Mouse (Mus musculus) neural tube, embryonic 10.5 days (tissue): ENCODE data around the gene Olfr102.
A peak's percentile ranks its signal among the peaks of the same experiment; 100 is the strongest.

Experiments
- DNase-seq: peaks from one replicate; pipeline ENCODE4 v3.0.0-alpha.2; 2017; ENCODE audit warnings: low spot score; ENCODE audit errors: extremely low spot score

The Olfr102 gene

DNA sequence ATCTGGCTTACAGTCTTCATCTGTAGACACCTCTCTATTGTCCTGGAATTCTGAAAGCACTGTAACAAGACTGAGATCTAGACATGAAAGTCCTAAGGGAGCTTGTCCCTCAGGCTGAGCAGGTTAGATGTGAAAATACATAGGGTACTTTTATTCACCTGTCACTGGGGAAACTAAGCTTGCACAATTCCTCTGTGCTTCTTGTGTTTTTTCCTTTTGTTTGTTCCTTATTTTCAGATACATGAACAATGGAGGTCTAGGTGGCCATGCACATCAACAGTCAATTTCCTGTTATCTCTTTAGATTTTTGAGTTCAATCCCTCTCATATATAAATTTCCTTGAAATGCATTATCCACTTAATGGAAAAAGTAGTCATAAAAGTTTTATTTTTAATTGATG lies at the start of gene Olfr102:
Gene Olfr102 (minus strand): TSS at position 101 of the 400 bp plus-strand sequence.
- no peak for DNase-seq

DNA sequence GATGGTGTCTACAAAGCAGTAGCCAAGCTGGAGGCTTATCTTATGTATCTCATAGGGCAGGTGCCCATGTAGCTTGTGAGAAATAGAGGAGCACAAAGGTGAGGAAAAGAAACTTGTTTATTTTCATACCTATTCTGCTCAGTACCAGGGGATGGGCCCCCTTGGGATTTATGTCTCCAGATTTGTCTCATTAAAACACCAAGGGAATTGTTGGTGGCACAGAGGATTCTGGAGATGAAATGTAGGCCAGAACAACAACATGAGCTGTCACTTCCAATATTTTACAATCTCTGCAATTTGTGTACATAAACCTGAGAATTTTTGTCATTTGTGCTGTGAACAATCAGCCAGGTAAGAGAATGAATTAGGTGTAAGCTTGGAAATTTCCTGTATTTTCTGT lies 42.4 kb upstream of the Olfr102 start, which contains the start of gene Olfr104-ps:
Gene Olfr104-ps (plus strand): TSS at position 301 of the 400 bp plus-strand sequence.
- no peak for DNase-seq

GRCm38 (mm10) chr17:37339598-37339997 lies 22.7 kb upstream of the Olfr102 start, which contains the start of gene Olfr103:
Gene Olfr103, minus strand, starts transcription at chr17:37339698.
- DNase-seq = no peak

- no peak for DNase-seq
Measured at GRCm38 (mm10) chr17:37310146-37310699, 6.6 kb downstream of the Olfr102 start.

GRCm38 (mm10) chr17:37308483-37308882 lies 8.4 kb downstream of the Olfr102 start:
- no peak for DNase-seq

DNA sequence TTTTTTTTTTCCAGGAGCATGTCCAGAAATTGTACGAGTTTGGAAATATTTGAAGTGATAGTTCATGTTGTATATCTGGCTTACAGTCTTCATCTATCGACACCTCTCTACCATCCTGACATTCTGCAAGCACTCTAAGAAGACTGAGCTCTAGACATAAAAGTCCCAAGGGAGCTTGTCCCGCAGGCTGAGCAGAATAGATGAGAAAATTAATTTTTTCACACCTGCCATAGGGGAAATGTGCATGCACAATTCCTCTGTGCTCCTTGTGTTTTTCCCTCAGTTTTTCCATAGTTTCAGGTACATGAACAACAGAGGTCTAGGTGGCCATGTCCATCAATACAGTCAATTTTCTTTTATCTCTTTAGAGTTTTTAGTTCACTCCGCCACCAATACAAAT lies 12.6 kb downstream of the Olfr102 start, which contains the start of gene Olfr101:
Gene Olfr101 (minus strand): TSS at position 101 of the 400 bp plus-strand sequence.
- no peak for DNase-seq

- no peak for DNase-seq
Measured at GRCm38 (mm10) chr17:37283360-37283759, 33.5 kb downstream of the Olfr102 start, which contains the start of gene Olfr99. Gene Olfr99, minus strand, starts transcription at chr17:37283460.

DNA sequence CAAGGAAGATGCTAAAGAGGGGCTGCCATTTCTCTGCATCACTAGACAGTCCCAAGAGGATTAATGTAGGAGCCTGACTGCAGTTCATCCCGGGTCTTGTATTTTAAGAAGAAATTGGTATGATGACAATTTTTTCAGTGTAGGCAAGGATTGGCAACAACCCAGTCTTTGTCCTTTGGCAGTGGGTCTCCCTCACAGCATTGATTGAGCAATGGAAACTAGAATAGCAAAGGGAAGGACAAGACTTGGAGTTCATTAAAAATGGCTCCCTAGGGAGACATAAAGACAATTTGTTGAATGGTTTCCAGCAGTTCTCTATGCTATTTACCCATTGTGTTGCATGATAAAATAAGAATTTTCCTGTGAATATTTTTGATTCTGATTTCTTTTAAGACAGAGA lies 36.5 kb downstream of the Olfr102 start:
- no peak for DNase-seq

GRCm38 (mm10) chr17:37276573-37276972 lies 40.3 kb downstream of the Olfr102 start:
- DNase-seq = no peak

GRCm38 (mm10) chr17:37275626-37276248 lies 41.1 kb downstream of the Olfr102 start:
- no peak for DNase-seq

DNA sequence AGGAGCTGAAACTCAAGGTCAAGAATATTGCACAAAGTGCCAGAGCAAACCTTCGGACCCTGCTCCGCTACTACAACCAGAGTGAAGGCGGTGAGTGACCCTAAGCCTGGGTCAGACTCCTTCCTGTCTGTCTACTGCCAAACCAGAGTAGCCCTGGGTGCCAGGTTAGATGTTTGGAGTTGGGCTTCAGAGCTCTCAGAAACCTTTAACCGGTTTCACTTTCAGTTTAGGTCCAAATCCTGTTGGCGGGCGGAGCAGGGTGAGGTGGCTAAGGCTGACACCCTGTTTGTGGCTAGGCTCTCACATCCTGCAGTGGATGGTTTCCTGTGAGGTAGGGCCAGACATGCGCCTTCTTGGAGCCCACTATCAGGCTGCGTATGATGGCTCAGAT lies 46.2 kb downstream of the Olfr102 start:
- DNase-seq = peak; percentile 14

GRCm38 (mm10) chr17:37270058-37270701 lies 46.7 kb downstream of the Olfr102 start, which contains the start of gene H2-M3:
Gene H2-M3, plus strand, starts transcription at chr17:37270220.
- peak; percentile 87 for DNase-seq

DNA sequence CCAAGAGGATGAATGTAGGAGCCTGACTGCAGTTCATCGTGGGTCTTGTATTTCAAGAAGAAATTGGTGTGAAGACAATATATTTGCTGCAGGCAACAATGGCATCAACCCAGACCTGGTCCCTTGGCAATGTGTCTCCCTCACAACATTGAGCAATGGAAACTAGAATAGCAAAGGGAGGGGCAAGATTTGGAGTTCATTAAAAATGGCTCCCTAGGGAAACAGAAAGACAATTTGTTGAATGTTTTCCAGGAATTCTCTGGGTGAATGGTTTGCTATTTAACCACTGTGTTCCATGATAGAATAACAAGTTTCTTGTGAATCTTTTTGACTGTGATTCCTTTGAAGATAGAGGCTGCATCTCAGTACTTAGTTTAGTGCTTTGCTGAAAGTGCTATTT lies 53.2 kb downstream of the Olfr102 start, which contains the start of gene Olfr98:
Gene Olfr98 (minus strand): TSS at position 124 of the 400 bp plus-strand sequence.
- no peak for DNase-seq
